Mouse (Mus musculus): ENCODE data around the gene Ffar4. TPM values are rescaled to one million over a fixed set of nuclear protein-coding genes. Genes with fewer than 3 reads are reported as not detected.

Gene Ffar4
- total and polyA plus RNA-seq, 2 experiments from 2014 or later = not detected

DNA sequence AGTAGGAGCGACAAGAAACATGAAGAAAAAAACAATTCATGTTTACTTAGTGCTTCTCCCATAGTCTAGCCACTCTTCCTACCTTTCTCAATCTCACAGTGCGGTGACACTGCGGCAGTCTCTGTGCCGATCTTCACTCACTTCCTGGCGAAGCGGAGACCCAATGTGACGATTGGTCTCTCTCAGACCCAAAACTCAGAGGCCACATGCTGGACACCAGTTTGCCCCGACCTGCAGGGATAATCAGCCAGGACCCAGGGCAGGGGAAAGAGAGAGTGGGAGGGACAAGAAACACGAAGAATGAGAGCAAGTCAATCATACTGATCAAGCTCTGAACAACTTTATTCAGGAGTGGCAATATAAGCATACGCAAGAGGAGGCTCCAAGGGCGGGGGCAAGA, 21.8 kb upstream of the Ffar4 start:
- peaks cover 34% of the 10 kb centered on the region for H3K36me3 ChIP-seq (replicated peaks; ENCODE audit: control insufficient read depth, insufficient read depth, low read length)
- H3K4me3 ChIP-seq (ENCODE audit: low read depth, low read length) = no peak overlapping the region
- H3K9me3 ChIP-seq (replicated peaks; ENCODE audit: control insufficient read depth, low read length) = no peaks in the 10 kb centered on the region
- no peak for TF ChIP-seq EP300 (IDR thresholded peaks at IDR 0.05; ENCODE audit: low read depth)
- TF ChIP-seq CTCF (IDR thresholded peaks at IDR 0.05; ENCODE audit: low read depth) = no peak
- DNase-seq (ENCODE audit: low spot score) (no peak), ATAC-seq (ENCODE audit: insufficient read depth, low read depth) (no peak)
- no peaks in the 10 kb centered on the region for H3K4me1 ChIP-seq (ENCODE audit: control insufficient read depth, insufficient read depth)
- WGBS = 81% methylated on average over 11 of the region's 11 CpGs
- H3K27me3 ChIP-seq (ENCODE audit: control insufficient read depth, insufficient read depth, low read length) = no peaks in the 10 kb centered on the region
- no peak overlapping the region for H3K4me2 ChIP-seq (ENCODE audit: low read depth, low read length)
- no peak overlapping the region for H3K9ac ChIP-seq (replicated peaks; ENCODE audit: low read depth, low read length)
- H3K27ac ChIP-seq (ENCODE audit: low read depth) = no peak overlapping the region

- Histone ChIP-seq H3K4me2 (ENCODE audit: low read depth, low read length) (no peak overlapping the region), H3K9me3 (replicated peaks; ENCODE audit: control insufficient read depth, low read length) (no peaks in the 10 kb centered on the region), H3K27me3 (ENCODE audit: control insufficient read depth, insufficient read depth, low read length) (no peaks in the 10 kb centered on the region), H3K4me3 (ENCODE audit: low read depth, low read length) (no peak overlapping the region), H3K4me1 (ENCODE audit: control insufficient read depth, insufficient read depth) (no peaks in the 10 kb centered on the region), H3K36me3 (replicated peaks; ENCODE audit: control insufficient read depth, insufficient read depth, low read length) (peaks cover 22% of the 10 kb centered on the region), H3K27ac (ENCODE audit: low read depth) (no peak overlapping the region), H3K9ac (replicated peaks; ENCODE audit: low read depth, low read length) (no peak overlapping the region)
- no peak for TF ChIP-seq EP300 (IDR thresholded peaks at IDR 0.05; ENCODE audit: low read depth)
- TF ChIP-seq CTCF (IDR thresholded peaks at IDR 0.05; ENCODE audit: low read depth) = peak; percentile 30
- WGBS = 53% methylated on average over 2 of the region's 2 CpGs
- DNase-seq (ENCODE audit: low spot score) (no peak), ATAC-seq (ENCODE audit: insufficient read depth, low read depth) (no peak)
Observed at GRCm38 (mm10) chr19:38076251-38076650, 20.6 kb upstream of the Ffar4 start.

DNA sequence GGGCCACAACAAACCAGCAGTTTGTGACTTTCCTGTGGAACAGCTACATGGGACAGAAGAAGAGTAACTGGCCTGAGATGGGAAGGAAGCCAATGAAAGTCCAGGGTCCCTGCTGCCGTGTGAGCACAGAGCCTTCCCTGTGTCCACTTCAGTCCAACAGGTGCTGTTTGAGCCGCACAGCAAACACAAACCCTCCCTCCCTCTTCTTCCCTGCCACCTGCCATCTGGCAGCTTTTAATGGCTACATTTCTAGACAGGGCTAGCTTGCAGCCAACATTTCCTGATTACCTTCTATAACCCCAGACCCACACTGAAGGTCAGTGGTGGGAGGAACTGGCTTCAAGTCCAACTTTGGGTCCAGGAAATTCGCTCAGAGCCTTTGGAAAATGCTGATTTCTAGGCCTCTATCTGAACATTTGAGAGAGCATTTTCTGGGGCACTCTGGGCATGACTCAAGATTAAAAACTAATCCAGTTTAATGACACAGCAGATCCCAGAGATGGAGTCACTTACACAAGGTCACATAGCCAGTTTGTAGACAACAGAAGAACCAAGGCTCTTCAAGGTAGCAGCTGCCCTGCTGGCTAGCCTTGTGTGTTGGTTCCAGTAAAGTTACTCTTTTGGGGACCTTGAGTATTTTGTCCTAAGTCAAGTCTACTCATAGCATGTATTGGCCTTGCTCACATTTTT, 18.9 kb upstream of the Ffar4 start:
- Histone ChIP-seq H3K36me3 (replicated peaks; ENCODE audit: control insufficient read depth, insufficient read depth, low read length) (peaks cover 7% of the 10 kb centered on the region), H3K4me1 (ENCODE audit: control insufficient read depth, insufficient read depth) (no peaks in the 10 kb centered on the region), H3K4me2 (ENCODE audit: low read depth, low read length) (no peak overlapping the region), H3K27me3 (ENCODE audit: control insufficient read depth, insufficient read depth, low read length) (no peaks in the 10 kb centered on the region), H3K27ac (ENCODE audit: low read depth) (no peak overlapping the region), H3K9ac (replicated peaks; ENCODE audit: low read depth, low read length) (no peak overlapping the region), H3K4me3 (ENCODE audit: low read depth, low read length) (no peak overlapping the region), H3K9me3 (replicated peaks; ENCODE audit: control insufficient read depth, low read length) (no peaks in the 10 kb centered on the region)
- 71% methylated on average over 3 of the region's 3 CpGs for WGBS
- DNase-seq (ENCODE audit: low spot score) (no peak), ATAC-seq (ENCODE audit: insufficient read depth, low read depth) (no peak)
- TF ChIP-seq CTCF (IDR thresholded peaks at IDR 0.05; ENCODE audit: low read depth) (no peak), EP300 (IDR thresholded peaks at IDR 0.05; ENCODE audit: low read depth) (no peak)

- no peak overlapping the region for H3K4me3 ChIP-seq (ENCODE audit: low read depth, low read length)
- TF ChIP-seq CTCF (IDR thresholded peaks at IDR 0.05; ENCODE audit: low read depth) (no peak), EP300 (IDR thresholded peaks at IDR 0.05; ENCODE audit: low read depth) (no peak)
- no peak for DNase-seq (ENCODE audit: low spot score)
- H3K4me2 ChIP-seq (ENCODE audit: low read depth, low read length) = no peak overlapping the region
- no peaks in the 10 kb centered on the region for H3K27me3 ChIP-seq (ENCODE audit: control insufficient read depth, insufficient read depth, low read length)
- no peaks in the 10 kb centered on the region for H3K9me3 ChIP-seq (replicated peaks; ENCODE audit: control insufficient read depth, low read length)
- H3K36me3 ChIP-seq (replicated peaks; ENCODE audit: control insufficient read depth, insufficient read depth, low read length) = no peaks in the 10 kb centered on the region
- no peaks in the 10 kb centered on the region for H3K4me1 ChIP-seq (ENCODE audit: control insufficient read depth, insufficient read depth)
- no peak overlapping the region for H3K27ac ChIP-seq (ENCODE audit: low read depth)
- H3K9ac ChIP-seq (replicated peaks; ENCODE audit: low read depth, low read length) = no peak overlapping the region
- no peak for ATAC-seq (ENCODE audit: insufficient read depth, low read depth)
- 69% methylated on average over 3 of the region's 3 CpGs for WGBS
Observed at GRCm38 (mm10) chr19:38081361-38081760, 15.5 kb upstream of the Ffar4 start.

DNA sequence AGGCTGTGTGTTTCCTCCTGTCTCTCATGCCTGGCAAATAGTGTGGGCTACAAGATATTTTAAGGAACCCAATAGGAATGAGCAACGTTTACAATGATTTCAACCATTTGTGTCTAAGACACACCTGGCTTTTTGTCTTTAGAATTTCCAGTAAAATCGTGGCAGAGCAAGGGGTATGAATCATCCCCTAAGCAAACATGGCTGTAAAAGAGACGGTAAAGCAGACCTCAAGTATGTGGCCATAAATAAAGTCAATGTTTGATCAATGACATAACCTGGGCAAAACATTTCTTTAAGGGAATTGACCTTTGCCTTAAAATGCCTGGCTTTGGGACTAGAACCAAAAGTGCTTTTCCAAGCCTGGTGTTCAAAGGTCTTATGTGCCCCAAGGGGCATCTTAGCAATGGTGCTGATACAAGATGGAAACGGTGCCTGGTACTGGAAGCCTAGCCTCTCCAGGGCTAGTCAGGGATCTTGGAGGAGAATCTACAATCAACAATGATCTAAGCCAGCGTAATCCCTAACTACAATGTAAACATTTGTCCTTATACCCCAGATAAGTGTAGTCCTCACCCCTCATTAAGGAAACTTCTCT, 13.8 kb upstream of the Ffar4 start:
- Histone ChIP-seq H3K36me3 (replicated peaks; ENCODE audit: control insufficient read depth, insufficient read depth, low read length) (no peaks in the 10 kb centered on the region), H3K9me3 (replicated peaks; ENCODE audit: control insufficient read depth, low read length) (no peaks in the 10 kb centered on the region), H3K27ac (ENCODE audit: low read depth) (no peak overlapping the region), H3K9ac (replicated peaks; ENCODE audit: low read depth, low read length) (no peak overlapping the region), H3K4me3 (ENCODE audit: low read depth, low read length) (no peak overlapping the region), H3K27me3 (ENCODE audit: control insufficient read depth, insufficient read depth, low read length) (no peaks in the 10 kb centered on the region), H3K4me1 (ENCODE audit: control insufficient read depth, insufficient read depth) (no peaks in the 10 kb centered on the region), H3K4me2 (ENCODE audit: low read depth, low read length) (no peak overlapping the region)
- no peak for TF ChIP-seq CTCF (IDR thresholded peaks at IDR 0.05; ENCODE audit: low read depth)
- no peak for TF ChIP-seq EP300 (IDR thresholded peaks at IDR 0.05; ENCODE audit: low read depth)
- ATAC-seq (ENCODE audit: insufficient read depth, low read depth) (no peak), DNase-seq (ENCODE audit: low spot score) (no peak)
- WGBS = 51% methylated on average over 5 of the region's 5 CpGs

- DNase-seq (ENCODE audit: low spot score) = no peak
- Histone ChIP-seq H3K9me3 (replicated peaks; ENCODE audit: control insufficient read depth, low read length) (no peaks in the 10 kb centered on the region), H3K9ac (replicated peaks; ENCODE audit: low read depth, low read length) (no peak overlapping the region), H3K4me3 (ENCODE audit: low read depth, low read length) (no peak overlapping the region), H3K36me3 (replicated peaks; ENCODE audit: control insufficient read depth, insufficient read depth, low read length) (no peaks in the 10 kb centered on the region), H3K4me2 (ENCODE audit: low read depth, low read length) (no peak overlapping the region), H3K27me3 (ENCODE audit: control insufficient read depth, insufficient read depth, low read length) (no peaks in the 10 kb centered on the region), H3K4me1 (ENCODE audit: control insufficient read depth, insufficient read depth) (no peaks in the 10 kb centered on the region), H3K27ac (ENCODE audit: low read depth) (no peak overlapping the region)
- no peak for TF ChIP-seq CTCF (IDR thresholded peaks at IDR 0.05; ENCODE audit: low read depth)
- no peak for TF ChIP-seq EP300 (IDR thresholded peaks at IDR 0.05; ENCODE audit: low read depth)
- 62% methylated on average over 4 of the region's 4 CpGs for WGBS
- ATAC-seq (ENCODE audit: insufficient read depth, low read depth) = no peak
Observed at GRCm38 (mm10) chr19:38085841-38086240, 11.0 kb upstream of the Ffar4 start.
